Mouse (Mus musculus): Measurements from ENCODE around the gene Appl1. TPM values are rescaled to one million over a fixed set of nuclear protein-coding genes. Genes with fewer than 3 reads are reported as not detected.
A peak's percentile ranks its signal among the peaks of the same experiment; 100 is the strongest.

The Appl1 gene
- 10 to 100 TPM; 58.3 to 61.3 TPM for total RNA-seq (2021)
- long read RNA-seq, experiment 1, full-length matches to known transcripts = 25 of 39 reads
- long read RNA-seq, experiment 1, partial matches to known transcripts = 4 of 39 reads
- long read RNA-seq, experiment 1, other reads (novel, unspliced or antisense) = 10 of 39 reads
- long read RNA-seq, experiment 2, full-length matches to known transcripts = 33 of 49 reads
- long read RNA-seq, experiment 2, partial matches to known transcripts = 0 of 49 reads
- long read RNA-seq, experiment 2, other reads (novel, unspliced or antisense) = 16 of 49 reads

DNA sequence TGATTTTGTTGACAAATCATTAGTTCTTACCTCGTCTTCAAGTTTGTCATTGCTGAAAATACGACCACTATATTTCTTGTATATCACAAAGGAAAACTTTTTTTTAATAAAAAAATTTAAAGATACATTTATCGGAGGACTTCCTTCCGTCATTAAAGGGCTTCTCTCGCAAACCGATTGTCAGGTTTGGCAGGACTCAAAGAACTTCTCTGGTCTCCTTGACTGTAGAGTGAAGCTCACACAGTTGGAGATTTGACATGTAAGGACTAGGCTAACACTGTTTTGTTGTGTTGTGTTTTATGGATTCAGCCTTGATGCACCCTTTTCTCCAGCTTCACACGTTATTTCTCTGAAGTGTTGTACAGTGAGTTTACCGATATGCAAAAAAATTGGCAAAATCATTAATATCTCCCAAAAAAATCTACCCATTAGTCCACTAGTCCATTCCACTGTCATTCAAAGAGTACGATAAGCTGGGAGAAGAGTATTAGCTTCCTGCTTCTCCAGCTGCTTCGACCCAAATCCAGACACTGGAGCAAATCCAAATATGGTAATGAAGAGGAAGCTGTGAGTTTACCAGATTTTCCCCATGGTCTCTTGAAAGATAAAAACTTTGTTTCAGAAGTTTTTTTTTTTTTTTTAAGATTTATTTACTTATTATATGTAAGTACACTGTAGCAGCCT, at the start of gene Appl1:
Gene Appl1 (minus strand): TSS at position 127 of the 684 bp plus-strand sequence.
- no peak for DNase-seq (ENCODE audit: low spot score in 2 of 2)

DNA sequence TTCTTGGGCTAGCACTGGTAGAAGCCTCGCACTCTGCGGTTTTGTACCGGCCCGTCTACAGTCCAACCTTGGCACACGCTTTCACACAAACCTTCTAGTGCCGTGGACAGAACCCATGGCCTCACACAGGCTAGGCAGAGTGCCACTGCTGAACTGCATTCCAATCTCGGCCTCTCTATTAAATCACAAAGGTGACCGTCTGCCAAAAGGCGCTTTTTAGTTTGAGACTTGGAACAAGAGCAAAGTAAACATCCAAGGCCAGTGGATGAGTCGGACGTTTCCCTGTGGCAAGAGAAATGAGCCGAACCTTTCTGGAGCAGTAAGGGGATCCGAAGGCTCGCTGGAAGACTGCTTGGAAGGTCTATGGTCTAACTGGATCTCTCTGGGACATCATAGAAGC, 48.8 kb upstream of the Appl1 start:
- no peak for DNase-seq (ENCODE audit: low spot score in 2 of 2)

DNA sequence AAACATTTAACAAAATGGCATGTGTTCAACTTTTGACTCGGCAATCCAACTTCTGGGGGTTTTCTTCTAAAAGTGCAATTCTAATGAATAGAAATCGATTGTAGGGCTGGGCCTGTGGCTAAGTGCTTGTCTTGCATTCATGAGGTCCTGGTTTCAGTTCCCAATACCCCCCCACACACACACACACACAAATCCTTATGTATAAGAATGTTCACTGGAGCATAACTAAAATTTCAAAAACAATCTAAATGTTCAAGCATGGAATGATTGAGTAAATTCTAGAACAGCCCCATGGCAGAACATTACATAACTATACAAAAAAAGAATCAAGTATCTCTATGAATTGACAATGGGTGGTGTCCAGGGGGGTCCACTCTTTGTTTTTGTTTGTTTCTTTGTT, 46.9 kb upstream of the Appl1 start:
- DNase-seq (ENCODE audit: low spot score in 2 of 2) = no peak

DNA sequence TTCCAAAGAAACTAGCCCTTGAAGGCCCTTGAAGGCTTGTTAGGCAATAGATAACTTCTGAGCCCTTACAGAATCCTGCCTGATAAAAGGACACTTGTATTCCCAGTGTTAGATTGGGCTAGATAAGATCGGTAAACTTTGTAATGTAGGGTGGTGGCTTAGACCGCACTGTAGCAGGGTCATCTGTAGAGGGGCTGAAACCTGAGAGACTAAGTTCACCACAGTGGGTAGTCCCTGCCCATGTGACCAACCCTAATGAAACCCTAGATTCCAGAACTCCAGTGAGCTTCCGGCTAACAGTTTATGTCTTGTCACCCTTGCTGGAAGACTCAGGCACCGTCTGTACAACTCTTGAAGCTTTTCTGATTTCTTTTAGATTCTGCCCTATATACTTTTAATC, 42.6 kb upstream of the Appl1 start:
- DNase-seq (ENCODE audit: low spot score in 2 of 2) = no peak

DNA sequence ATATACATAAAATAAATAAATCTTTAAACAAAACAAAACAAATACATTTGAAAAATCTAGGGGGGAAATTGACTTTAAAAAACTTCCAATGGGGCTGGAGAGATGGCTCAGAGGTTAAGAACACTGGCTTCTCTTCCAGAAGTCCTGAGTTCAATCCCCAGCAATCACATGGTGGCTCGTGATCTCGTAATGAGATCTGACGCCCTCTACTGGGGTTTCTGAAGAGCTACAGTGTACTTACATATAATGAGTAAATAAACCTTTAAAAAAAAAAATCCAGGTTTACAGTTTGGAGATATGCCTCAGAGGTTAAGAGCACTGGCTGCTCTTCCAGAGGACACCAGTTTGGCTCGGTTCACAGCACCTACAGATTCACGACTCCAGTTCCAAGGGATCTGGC, 40.5 kb upstream of the Appl1 start:
- DNase-seq (ENCODE audit: low spot score in 2 of 2) = no peak

DNA sequence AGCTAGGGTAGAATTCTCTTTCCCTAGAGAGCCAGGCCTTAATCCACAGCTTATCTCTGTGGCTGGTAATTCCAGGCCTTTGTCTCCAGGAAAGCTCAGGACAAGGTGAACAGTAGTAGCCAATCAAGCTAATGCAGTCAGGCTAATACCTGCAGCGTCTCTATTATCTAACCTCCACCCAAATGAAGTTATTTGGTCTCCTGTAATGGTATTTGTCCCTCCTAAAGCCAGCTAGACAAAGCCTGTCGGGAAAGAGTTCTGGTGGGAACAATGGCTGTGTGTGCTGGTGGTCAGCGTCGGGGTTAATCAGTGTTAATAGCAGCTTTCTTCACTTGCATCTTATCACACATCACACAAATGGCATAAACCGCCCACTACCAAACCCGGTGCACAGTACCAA, 34.9 kb upstream of the Appl1 start:
- no peak for DNase-seq (ENCODE audit: low spot score in 2 of 2)

DNA sequence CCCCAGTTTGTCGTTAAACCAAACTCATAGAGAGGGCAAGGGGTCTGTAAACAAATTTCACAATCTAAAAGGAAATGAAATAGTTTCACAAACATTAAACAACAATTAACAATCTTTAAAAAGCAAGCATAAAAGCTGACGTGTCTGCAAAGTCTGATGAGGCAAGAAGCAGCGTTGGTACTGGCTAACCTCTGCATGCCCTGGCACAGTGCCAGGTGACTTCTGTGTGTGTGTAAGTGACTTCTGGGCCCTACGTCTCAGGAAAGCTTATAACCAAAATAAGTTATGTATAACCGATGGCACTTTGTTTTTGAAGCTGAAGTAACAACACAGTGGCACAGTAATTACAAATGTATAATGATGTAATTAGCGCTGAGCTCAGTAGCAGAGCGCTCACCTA, 33.9 kb upstream of the Appl1 start:
- no peak for DNase-seq (ENCODE audit: low spot score in 2 of 2)

DNA sequence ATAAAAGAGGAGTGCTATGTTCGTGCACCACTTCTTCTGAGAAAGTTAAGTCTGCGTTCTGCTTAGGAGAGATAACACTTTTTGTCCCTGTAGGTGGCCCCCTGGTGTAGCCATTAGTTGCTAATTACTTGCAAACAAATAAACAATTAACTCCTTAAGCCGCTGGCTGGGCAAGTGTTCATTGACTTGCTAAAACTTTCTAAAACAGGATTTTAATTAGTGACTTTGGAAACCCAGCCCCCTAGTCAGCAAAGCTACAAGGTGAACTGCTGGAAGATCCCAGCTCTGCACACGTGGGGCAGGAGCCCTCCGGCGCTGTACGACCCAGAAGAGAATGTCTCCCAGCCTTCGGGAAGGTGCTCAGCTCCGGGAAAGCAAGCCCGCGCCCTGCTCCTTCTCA, 29.4 kb upstream of the Appl1 start:
- no peak for DNase-seq (ENCODE audit: low spot score in 2 of 2)

DNA sequence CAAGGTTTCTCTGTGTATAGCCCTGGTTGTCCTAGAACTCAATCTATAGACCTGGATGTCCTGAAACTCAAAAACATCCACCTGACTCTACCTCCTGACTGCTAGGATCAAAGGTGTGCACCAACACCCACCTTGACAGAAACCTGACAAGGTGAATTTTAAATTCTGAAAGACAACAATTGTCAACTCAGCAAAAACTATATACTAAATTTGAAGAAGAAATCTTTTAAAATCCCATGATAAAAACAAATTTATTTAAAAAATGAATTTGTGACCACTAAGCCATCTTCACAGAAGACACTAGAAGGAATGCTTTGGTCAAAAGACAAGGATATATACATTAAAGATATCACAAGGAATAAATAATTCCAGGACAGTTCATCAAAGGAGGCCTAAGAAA, 25.2 kb upstream of the Appl1 start:
- no peak for DNase-seq (ENCODE audit: low spot score in 2 of 2)

DNA sequence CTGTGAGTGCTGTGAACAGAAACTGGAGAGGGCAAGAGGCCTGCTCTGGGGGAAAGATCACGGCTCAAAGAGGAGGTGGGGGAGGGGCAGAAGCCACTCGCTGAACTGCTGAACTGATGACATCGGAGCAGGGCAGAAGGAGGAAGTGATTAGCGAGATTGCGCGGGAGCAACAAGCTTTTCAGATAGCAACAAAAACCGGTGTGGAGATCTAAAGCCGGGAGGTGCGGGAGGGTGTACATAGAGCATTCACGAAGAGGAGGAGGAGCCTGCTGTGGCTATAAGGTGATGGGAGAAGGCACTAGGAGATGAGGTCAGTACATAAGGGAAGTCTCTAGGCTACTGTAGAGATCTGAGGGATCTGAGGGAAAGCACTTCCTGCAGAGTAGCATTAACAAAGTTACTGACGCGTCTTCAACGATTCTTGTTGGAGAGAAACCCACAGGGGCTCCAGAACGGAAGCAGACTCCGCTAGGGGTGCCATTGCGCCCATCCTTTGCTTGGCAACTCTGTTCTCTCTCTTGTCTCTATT, 23.2 kb upstream of the Appl1 start, which contains the start of gene Hesx1:
Gene Hesx1 (plus strand): TSS at position 206 of the 531 bp plus-strand sequence.
- no peak for DNase-seq (ENCODE audit: low spot score in 2 of 2)

DNA sequence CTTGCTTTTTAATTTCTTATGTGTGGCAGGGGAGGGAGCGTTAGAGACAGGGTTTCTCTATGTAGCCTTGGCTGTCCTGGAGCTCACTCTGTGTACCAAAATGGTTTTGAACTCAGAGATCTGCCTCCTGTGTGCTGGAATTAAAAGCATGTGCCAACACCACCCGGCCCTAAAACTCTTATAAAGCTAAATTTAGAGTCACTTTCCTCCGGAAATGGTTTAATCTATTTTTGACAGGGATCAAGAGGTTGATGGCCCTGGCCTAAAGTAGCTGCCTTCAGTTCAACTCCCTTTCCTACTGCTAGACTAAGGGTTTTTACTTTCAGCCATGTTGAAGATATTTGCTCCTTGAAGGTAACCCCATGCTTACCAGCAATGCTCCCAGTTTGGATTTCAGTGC, 22.4 kb upstream of the Appl1 start:
- DNase-seq (ENCODE audit: low spot score in 2 of 2) = no peak

DNA sequence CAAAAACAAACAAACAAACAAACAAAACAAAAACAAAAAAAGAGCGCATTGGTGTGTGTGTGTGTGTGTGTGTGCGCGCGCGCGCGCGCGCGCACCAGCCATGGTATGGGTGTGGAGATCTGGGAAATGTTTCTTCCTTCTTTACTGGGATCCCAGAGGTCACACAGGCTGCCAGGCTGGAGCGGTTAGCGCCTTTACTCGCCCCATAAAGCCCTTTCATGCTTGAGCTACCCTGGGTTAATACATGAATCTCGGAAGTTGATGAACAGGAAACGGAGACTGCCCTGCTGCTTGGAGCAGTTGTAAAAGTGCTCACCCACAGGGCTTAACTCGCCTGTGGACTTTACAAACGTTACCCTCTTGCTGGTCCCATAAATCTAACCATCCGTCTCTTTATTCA, 20.6 kb upstream of the Appl1 start:
- no peak for DNase-seq (ENCODE audit: low spot score in 2 of 2)

DNA sequence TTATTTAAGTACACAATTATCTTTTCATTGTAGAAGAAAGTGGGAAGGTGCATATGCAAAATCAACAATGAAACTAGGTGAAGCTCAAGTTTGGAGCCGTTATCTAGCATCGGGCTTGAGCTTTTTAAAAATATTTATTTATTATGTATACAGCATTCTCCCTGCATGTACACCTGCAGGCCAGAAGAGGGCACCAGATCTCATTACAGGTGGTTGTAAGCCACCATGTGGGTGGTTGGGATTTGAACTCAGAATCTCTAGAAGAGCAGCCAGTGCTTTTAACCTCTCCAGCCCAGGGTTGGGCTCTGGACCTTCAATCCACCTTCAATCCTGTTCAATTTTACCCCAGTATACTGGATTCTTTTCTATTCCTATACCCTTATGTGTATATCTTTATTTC, 17.7 kb upstream of the Appl1 start:
- DNase-seq (ENCODE audit: low spot score in 2 of 2) = no peak

DNA sequence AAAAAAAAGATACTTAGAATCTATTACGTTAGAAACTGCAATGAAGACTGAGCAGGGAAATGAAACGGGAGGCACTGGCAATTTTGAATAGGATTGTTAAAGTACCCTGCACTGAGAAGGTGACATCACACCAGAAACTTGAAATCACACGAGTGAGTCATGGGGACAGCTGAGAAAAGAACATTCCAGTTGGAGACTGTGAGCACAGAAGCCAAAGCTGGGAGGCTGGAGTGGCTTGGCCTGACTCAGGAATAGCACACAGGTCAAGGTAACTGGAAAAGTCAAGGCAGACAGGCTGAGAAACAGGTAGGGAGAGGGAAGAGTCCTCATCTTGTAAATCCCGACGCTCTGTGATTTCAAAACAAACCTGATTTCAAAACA, 11.1 kb upstream of the Appl1 start:
- DNase-seq (ENCODE audit: low spot score in 2 of 2) = no peak

DNA sequence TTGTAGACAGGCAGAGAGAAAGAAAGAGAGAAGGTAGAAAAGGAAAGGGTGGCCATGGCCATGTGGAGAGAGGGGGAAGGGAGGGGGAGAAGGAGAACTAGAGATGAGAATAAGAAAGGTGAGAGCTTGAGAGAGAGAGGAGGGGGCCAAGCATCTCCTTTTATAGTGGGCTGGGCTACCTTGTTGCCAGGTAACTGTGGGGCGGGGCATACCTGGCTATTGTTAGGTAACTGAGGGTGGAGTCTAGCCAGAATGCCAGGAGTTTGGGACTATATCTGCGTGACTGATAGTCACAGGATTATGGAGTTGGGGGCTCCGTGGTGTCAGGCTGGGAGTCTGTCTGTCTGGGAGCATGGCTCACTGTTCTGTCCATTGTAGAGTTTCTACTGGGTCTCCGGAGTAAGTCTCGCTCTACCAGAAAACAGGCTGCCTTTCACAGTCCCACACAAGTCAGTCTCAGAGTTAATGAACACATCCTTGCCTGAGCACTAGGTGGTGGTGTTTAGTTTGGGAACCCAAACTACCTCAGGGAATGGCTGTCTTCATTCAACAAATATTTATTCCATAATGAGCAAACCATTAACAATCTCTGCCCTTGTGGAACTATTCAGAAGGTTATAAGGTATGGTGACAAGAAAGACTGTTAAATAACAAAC, 10.6 kb upstream of the Appl1 start:
- no peak for DNase-seq (ENCODE audit: low spot score in 2 of 2)

DNA sequence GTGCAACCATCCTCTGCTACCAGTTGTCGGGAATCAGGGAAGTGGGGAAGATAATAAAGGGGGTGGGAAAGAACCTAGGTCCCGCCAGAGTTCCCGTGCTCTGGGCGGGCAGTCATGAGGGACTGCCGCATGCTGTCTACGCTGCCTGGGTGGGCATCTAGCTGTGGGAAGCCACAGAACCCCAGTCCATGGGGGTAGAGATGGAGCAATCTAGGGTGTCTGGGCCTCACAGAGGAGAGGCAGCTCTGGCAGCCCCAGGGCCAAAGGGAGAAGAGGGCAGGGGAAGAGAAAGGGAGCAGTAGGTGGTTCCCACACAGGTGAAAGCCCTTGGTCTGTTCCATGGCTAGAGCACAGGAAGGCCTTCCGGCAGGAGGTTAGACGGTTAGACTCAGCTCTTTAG, 10.0 kb upstream of the Appl1 start:
- no peak for DNase-seq (ENCODE audit: low spot score in 2 of 2)

DNA sequence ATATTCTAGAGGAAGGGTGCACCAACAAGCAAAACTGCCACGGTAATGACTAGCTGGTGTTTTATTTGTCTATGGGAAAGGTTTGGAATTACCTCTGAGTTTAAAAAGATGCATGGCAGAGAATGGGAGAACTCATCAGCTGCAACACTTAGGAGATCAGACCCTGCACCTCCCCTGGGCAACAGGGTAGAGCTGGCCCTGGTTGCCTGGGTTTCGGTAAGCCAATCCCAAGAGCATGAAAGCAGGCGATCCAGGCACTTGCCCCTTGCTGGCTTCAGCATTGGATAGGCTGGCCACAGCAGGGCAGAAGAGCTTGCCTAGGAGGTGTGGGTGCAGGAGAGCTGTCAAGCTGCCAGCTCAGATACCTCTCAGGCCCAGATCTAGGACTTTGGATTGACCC, 8.8 kb upstream of the Appl1 start:
- DNase-seq (ENCODE audit: low spot score in 2 of 2) = no peak

DNA sequence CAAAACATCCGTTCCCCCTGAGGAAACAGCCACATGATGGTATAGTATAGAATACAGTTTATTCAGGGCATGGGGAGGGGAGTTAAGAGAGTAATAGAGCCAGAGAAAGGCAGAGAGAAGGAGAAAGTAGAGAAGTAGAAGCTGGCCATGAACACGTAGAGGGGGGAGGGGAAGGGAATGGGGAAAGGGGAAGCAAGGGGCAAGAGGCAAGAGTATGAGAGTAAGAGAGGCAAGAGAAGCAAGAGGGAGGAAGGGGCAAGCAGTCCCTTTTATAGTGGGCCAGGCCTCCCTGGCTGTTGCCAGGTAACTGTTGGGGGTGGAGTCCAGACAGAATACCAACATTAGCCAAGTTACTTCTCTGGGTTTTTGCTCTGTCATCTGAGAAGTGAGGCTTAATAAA, 6.5 kb upstream of the Appl1 start:
- DNase-seq (ENCODE audit: low spot score in 2 of 2) = no peak

DNA sequence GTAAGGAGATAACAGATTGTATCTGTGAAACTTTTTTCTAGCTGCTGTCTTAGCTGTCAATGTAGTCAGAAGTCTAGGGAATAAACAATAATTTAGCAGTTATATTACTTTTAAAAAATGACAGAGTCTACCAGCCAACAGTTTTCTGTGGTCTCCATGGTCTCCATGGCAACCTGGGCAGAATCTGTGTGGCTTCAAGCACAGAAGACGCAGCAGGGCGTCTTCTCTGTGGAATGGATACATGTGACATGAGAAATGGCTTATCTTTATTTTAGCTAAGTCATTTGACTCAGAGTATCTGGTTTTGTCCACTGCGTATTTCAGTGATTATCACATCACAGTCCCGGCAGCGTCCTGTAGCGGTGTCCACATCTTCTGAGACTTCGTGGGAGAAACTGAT, 5.2 kb upstream of the Appl1 start:
- DNase-seq (ENCODE audit: low spot score in 2 of 2) = no peak

DNA sequence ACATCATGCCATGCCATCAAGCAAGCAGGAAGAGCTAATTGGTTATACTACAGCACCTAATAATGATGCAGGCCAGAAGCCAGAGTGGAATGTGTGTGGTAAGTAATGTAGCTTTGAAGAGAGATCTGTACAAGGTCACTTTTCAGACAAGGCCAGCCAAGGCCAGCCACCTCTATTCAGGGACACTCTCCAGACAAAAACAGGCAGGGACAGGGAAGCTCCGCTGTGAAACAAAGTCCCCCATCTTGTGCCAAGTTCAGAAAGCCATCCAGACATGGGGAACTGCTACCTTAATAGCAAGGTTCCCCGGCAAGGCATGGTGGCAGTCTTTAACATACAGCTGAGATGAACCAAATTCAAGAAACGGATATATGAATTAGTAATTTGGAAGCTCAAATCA, 4.5 kb upstream of the Appl1 start:
- DNase-seq (ENCODE audit: low spot score in 2 of 2) = no peak

DNA sequence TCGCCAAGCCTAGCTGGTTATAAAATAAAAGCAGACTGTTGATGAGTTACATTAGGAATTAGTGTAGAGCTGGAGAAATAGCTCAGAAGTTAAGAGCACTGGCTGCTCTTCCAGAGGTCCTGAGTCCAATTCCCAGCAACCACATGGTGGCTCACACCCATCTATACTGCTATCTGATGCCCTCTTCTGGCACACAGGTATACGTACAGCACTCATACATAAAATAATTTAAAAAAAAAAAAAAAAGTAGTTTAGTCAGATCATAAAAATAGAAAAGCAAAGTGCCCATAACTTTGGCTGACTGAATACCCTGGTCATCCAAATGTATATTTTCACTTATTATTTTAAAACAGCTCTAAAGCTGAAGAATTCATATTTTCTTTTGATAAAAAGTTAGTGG, 2.1 kb upstream of the Appl1 start:
- no peak for DNase-seq (ENCODE audit: low spot score in 2 of 2)

DNA sequence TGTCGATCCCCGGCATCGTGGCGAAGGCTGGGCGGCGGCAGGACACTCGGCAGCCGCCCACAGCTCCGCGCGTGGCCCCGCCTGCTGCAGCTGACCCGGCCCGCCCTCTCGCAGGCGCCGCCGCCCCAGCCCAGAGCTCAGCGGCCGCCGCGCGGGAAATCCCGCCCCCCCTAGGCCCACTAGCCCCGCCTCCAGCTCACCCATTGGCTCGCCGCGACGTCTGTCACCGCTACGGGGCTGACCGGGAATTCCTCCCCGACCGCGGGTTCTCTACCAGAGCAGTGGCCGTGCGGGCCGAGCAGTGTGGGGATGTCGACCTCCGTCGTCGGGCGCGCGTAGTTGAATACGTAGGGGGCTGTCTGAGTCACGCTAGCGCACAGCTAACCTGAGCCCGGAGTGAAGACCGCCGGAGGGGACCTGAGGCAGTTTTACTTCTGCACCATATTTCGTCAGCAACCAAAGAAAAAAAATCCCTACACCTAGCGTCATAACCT, 546 bp downstream of the Appl1 start:
- peak; percentile 95 to 96 for DNase-seq (ENCODE audit: low spot score in 2 of 2)

Data from layer of hippocampus, postnatal 14 days (tissue).